Mouse (Mus musculus) kidney, adult 2 months (tissue): ENCODE data around the gene Faiml. TPM values are rescaled to one million over a fixed set of nuclear protein-coding genes. Genes with fewer than 3 reads are reported as not detected.

ENCODE experiments used
- DNase-seq: peaks from one replicate; pipeline ENCODE4 v3.0.0; 2021
- H3K27ac ChIP-seq: fragments of 200-500 bp; 2 replicates; pipeline ENCODE4 v1.5.1; 2012; ENCODE audit warnings: low read depth, low read length, control low read depth, inconsistent platforms; ENCODE audit not compliant: insufficient read depth
- H3K27me3 ChIP-seq: fragments of 200-500 bp; replicated peaks from 2 replicates; pipeline ENCODE4 v1.6.1; 2012; ENCODE audit warnings: mild to moderate bottlenecking, moderate library complexity, low read length, inconsistent platforms; ENCODE audit not compliant: control insufficient read depth, insufficient read depth
- H3K36me3 ChIP-seq: fragments of 200-500 bp; 2 replicates; pipeline ENCODE4 v1.6.1; 2012; ENCODE audit warnings: mild to moderate bottlenecking, moderate library complexity, low read length, inconsistent platforms; ENCODE audit not compliant: control insufficient read depth, insufficient read depth
- H3K4me1 ChIP-seq: fragments of 200-500 bp; 2 replicates; pipeline ENCODE4 v1.6.1; 2011; ENCODE audit warnings: low read length; ENCODE audit not compliant: control insufficient read depth, insufficient read depth
- H3K4me3 ChIP-seq: fragments of 200-500 bp; 2 replicates; pipeline ENCODE4 v1.5.1; 2011; ENCODE audit warnings: mild to moderate bottlenecking, low read depth, low read length, control low read depth; ENCODE audit not compliant: insufficient read depth
- CTCF ChIP-seq: fragments of 200-500 bp; conservative IDR thresholded peaks from 2 replicates; pipeline ENCODE4 v1.5.1; 2011; ENCODE audit warnings: low read depth, mild to moderate bottlenecking, control low read depth, low read length, moderate library complexity, mixed read lengths; ENCODE audit not compliant: insufficient read depth, insufficient read length
- POLR2A ChIP-seq: fragments of 200-500 bp; IDR thresholded peaks from one replicate; pipeline ENCODE4 v1.6.1; 2011; ENCODE audit warnings: low read depth, low read length, control low read depth
- WGBS: fragments of 180-500 bp; shearing (Covaris S2); methylation state at CpG from one replicate; pipeline ENCODE4 v1.1.7; 2018; 5-methylcytosine and 5-hydroxymethylcytosine counted together
- polyA plus RNA-seq: library from polyadenylated mRNA; depleted of rRNA; stranded (reverse); fragments of >200 nt; gene quantifications from 2 replicates; pipeline ENCODE4 v1.2.3, GENCODE M21; 2012; rRNA removed

The Faiml gene
- polyA plus RNA-seq, 1 experiment, result not detected

DNA sequence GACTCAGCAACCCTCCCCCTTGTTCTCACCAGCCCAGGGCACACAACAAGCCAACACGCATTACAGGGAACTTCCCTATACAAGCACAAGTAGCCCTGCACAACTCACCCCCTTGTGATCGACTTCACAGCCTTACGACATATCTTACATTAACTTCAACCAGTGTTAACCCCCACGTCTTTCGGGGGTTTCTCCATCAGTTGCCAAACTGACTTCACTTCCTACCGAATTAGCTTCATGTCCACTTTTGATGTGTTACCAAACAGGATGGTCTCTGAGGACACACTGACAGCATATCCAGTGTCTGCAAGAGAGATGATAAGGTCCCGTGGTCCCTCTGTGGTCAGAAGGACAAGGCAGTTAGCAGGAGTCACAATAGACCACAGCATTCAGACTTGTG, 54.9 kb downstream of the Faiml start:
- 79% methylated on average over 7 of the region's 7 CpGs for WGBS

DNA sequence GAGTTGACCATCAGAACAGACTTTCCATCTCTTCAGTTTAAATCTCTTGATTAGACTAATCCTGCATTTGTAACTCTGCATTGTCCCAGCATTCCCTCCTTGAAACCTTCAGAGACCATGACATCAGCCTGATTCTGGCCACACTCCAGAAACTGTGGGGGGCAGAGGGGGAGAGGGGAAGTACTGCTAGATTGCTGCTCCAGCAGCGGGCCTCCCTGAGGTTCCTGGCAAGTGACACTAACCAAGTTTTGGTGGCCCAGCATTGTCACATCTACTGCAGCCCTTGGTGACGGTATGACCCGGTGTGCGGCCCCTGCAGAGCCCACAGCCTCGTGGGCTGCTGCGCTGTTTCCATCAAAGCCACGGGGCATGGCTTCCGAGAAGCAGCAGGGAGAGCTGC, 56.8 kb downstream of the Faiml start:
- H3K27ac ChIP-seq, result no peak overlapping the region
- no peaks in the 10 kb centered on the region for H3K36me3 ChIP-seq
- H3K4me1 ChIP-seq, result no peaks in the 10 kb centered on the region
- WGBS, result 69% methylated on average over 8 of the region's 8 CpGs
- no peak overlapping the region for H3K4me3 ChIP-seq
- peak; percentile 5 for DNase-seq
- no peaks in the 10 kb centered on the region for H3K27me3 ChIP-seq
- TF ChIP-seq CTCF (no peak), POLR2A (no peak)

More for the DNA sequence above, 54.9 kb downstream of the Faiml start:
- no peak overlapping the region for H3K4me3 ChIP-seq
- H3K27ac ChIP-seq, result no peak overlapping the region
- TF ChIP-seq POLR2A (no peak), CTCF (no peak)
- DNase-seq, result no peak
- no peaks in the 10 kb centered on the region for H3K4me1 ChIP-seq
- H3K36me3 ChIP-seq, result no peaks in the 10 kb centered on the region
- H3K27me3 ChIP-seq, result no peaks in the 10 kb centered on the region

Other genes with a start within 250 kb of the Faiml start
- 0.25 and 0.37 TPM in 2 replicates for gene Gm1123, start 201.5 kb downstream of the Faiml start, polyA plus RNA-seq
- gene Pik3cb, start 96.6 kb downstream of the Faiml start, polyA plus RNA-seq, result 7.3 and 7.4 TPM in 2 replicates
- 1.4 and 2.2 TPM in 2 replicates for gene Cep70, start 6.1 kb upstream of the Faiml start, polyA plus RNA-seq
- 0.38 and 0.61 TPM in 2 replicates for gene Esyt3, start 121.3 kb upstream of the Faiml start, polyA plus RNA-seq
- 13.7 and 14.6 TPM in 2 replicates for gene Mras, start 200.1 kb upstream of the Faiml start, polyA plus RNA-seq
- 0.16 TPM in 1 of 2 replicates, not detected in the other for gene Nme9, start 214.2 kb upstream of the Faiml start, polyA plus RNA-seq